Mouse (Mus musculus): ENCODE measurements around the gene D430042O09Rik. TPM values are rescaled to one million over a fixed set of nuclear protein-coding genes. Genes with fewer than 3 reads are reported as not detected.

The D430042O09Rik gene
- polyA plus RNA-seq, 1 experiment from 2014 or later, result 1.5 TPM

DNA sequence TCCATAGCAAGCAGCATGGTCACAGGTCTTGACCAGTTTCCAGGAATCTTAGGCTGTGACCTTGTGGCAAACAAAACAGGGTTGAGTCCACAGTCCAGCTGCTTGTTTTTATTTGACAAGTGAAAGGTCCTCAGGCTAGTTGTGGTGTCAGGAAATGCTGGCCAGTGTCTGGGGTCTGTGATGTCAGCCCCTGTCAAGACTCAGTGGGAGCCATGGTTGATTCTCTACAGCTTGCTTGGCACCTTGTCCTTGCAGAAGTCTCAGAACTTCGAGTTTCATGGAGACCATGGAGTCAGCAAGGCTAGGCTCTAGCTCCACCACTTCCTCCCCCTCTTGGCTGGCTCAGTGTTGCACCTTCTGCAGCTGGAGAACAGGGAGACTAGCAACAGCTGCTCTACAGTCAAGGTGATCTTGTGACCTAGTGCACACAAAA lies 33.6 kb downstream of the D430042O09Rik start:
- Histone ChIP-seq H3K27ac (no peak overlapping the region), H3K27me3 (no peaks in the 10 kb centered on the region), H3K4me2 (no peak overlapping the region), H3K9ac (no peak overlapping the region), H3K4me3 (replicated peaks) (no peak overlapping the region), H3K4me1 (replicated peaks) (peaks cover 7% of the 10 kb centered on the region), H3K9me3 (replicated peaks) (no peaks in the 10 kb centered on the region), H3K36me3 (no peaks in the 10 kb centered on the region)
- 25% methylated on average over 1 of the region's 1 CpGs for WGBS (ENCODE audit: insufficient replicate concordance)
- ATAC-seq (ENCODE audit: low read depth) (no peak), DNase-seq (no peak)

DNA sequence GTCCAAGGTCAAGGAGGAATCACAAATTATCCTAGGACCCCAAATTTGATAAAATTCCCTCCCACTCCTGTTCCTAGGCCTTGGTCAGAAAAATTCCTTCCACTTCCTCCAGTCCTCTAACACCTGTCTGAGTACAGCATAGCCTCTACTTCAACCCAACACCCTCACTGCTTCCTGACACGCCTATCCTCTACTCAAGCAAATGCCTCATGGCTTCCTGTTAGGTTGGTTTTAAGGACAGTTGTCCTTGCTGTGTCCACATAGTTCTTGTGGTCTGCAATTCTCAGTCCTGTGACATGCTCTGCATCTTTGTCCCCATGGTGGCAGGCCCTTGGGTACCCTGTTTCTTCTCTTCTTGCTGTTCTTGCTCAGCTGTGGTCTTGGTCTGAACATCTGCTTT lies 37.1 kb downstream of the D430042O09Rik start:
- peaks cover 18% of the 10 kb centered on the region for H3K4me1 ChIP-seq (replicated peaks)
- 48% methylated on average over 1 of the region's 1 CpGs for WGBS (ENCODE audit: insufficient replicate concordance)
- H3K4me2 ChIP-seq, result no peak overlapping the region
- H3K27me3 ChIP-seq, result no peaks in the 10 kb centered on the region
- H3K36me3 ChIP-seq, result no peaks in the 10 kb centered on the region
- ATAC-seq (ENCODE audit: low read depth) (no peak), DNase-seq (no peak)
- H3K4me3 ChIP-seq (replicated peaks), result no peak overlapping the region
- no peak overlapping the region for H3K9ac ChIP-seq
- H3K27ac ChIP-seq, result no peak overlapping the region
- no peaks in the 10 kb centered on the region for H3K9me3 ChIP-seq (replicated peaks)

GRCm38 (mm10) chr7:125746621-125747315 lies 39.1 kb downstream of the D430042O09Rik start:
- Histone ChIP-seq H3K27me3 (no peaks in the 10 kb centered on the region), H3K4me2 (no peak overlapping the region), H3K4me1 (replicated peaks) (peaks cover 13% of the 10 kb centered on the region), H3K9me3 (replicated peaks) (no peaks in the 10 kb centered on the region), H3K4me3 (replicated peaks) (no peak overlapping the region), H3K27ac (no peak overlapping the region), H3K36me3 (no peaks in the 10 kb centered on the region), H3K9ac (no peak overlapping the region)
- ATAC-seq (ENCODE audit: low read depth) (peak; percentile 60), DNase-seq (peak; percentile 3)
- WGBS (ENCODE audit: insufficient replicate concordance), result 53% methylated on average over 2 of the region's 2 CpGs

DNA sequence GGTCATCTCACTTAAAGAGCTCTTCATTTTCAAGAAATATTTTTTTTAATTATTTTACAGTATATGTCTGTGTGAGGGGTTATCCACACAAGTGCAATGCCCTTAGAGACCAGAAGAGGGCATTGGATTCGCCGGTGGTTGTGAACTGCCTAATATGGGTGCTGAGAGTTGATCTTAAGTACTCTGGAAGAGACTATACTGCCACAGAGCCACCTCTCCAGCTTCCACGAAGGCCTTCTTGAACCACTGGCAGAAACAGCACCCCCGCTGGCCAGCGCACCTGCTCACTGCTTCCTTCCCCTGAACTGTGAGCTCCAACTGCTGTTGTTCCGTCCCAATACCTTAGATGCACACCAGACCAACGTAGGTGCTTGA lies 39.6 kb downstream of the D430042O09Rik start:
- Histone ChIP-seq H3K9me3 (replicated peaks) (no peaks in the 10 kb centered on the region), H3K36me3 (no peaks in the 10 kb centered on the region), H3K9ac (no peak overlapping the region), H3K27me3 (no peaks in the 10 kb centered on the region), H3K27ac (no peak overlapping the region), H3K4me3 (replicated peaks) (no peak overlapping the region), H3K4me2 (no peak overlapping the region), H3K4me1 (replicated peaks) (peaks cover 13% of the 10 kb centered on the region)
- 49% methylated on average over 7 of the region's 7 CpGs for WGBS (ENCODE audit: insufficient replicate concordance)
- no peak for ATAC-seq (ENCODE audit: low read depth)
- DNase-seq, result no peak

GRCm38 (mm10) chr7:125748186-125748585 lies 40.5 kb downstream of the D430042O09Rik start:
- H3K9ac ChIP-seq, result no peak overlapping the region
- DNase-seq (no peak), ATAC-seq (ENCODE audit: low read depth) (no peak)
- H3K4me1 ChIP-seq (replicated peaks), result peaks cover 13% of the 10 kb centered on the region
- WGBS (ENCODE audit: insufficient replicate concordance), result 53% methylated on average over 3 of the region's 3 CpGs
- H3K4me3 ChIP-seq (replicated peaks), result no peak overlapping the region
- H3K9me3 ChIP-seq (replicated peaks), result no peaks in the 10 kb centered on the region
- H3K27ac ChIP-seq, result no peak overlapping the region
- no peak overlapping the region for H3K4me2 ChIP-seq
- H3K36me3 ChIP-seq, result no peaks in the 10 kb centered on the region
- no peaks in the 10 kb centered on the region for H3K27me3 ChIP-seq

DNA sequence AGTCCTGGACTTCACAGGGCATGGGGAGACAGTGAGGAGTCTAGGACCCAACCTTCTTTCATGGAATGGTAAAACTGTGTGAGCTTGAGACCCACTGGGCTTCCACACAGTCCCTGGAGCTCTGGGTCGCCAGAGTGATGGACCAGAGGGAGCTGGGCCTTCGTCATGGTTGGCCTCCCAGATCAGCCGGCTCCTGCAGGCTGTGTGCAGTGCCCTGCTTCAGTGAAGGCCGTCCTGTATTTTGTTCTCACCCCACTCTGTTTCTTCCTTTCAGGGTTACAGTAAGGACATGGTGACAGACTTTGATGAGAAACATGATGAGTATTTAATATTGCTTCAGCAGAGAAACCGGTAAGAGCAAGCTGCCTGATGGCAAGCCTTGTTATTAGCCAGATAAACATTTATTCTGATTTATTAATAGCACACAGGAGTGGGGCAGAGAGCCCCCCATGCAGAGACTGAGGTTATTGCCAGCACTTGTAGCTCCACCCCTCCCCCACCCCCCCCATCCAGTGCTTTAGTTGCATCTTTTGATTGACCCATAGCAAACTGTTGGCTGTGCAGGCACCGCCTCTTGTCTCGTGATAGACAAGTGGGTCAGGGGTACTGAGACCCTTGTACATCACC lies 45.1 kb downstream of the D430042O09Rik start:
- 72% methylated on average over 7 of the region's 7 CpGs for WGBS (ENCODE audit: insufficient replicate concordance)
- no peaks in the 10 kb centered on the region for H3K27me3 ChIP-seq
- no peaks in the 10 kb centered on the region for H3K36me3 ChIP-seq
- H3K9ac ChIP-seq, result no peak overlapping the region
- H3K9me3 ChIP-seq (replicated peaks), result no peaks in the 10 kb centered on the region
- no peak overlapping the region for H3K4me2 ChIP-seq
- no peak for DNase-seq
- H3K27ac ChIP-seq, result no peak overlapping the region
- peaks cover 6% of the 10 kb centered on the region; the same call in 1 of the 2 replicates for H3K4me1 ChIP-seq (replicated peaks)
- H3K4me3 ChIP-seq (replicated peaks), result no peak overlapping the region
- no peak for ATAC-seq (ENCODE audit: low read depth)

DNA sequence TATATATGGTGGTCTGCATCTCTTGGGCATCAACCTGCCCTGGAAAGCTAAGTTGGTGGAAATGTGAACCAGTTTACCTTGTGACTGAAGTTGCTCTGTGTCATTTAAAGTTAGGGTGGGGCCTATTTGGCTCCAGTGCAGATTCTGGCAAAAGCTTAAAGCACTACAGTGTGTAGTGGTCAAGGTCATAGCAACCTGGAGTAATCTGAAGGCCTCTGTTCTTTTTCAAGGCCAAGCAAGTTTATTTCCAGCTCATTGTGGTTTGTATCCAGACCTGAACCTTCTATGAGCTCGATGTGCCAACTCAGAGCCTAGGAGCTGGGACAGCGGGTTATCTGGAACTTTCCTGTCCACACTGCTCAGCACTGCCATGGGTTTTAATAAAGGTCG lies 45.6 kb downstream of the D430042O09Rik start:
- DNase-seq (no peak), ATAC-seq (ENCODE audit: low read depth) (no peak)
- WGBS (ENCODE audit: insufficient replicate concordance), result 67% methylated on average over 3 of the region's 3 CpGs
- Histone ChIP-seq H3K27ac (no peak overlapping the region), H3K9ac (no peak overlapping the region), H3K36me3 (no peaks in the 10 kb centered on the region), H3K9me3 (replicated peaks) (no peaks in the 10 kb centered on the region), H3K27me3 (no peaks in the 10 kb centered on the region), H3K4me2 (no peak overlapping the region), H3K4me3 (replicated peaks) (no peak overlapping the region), H3K4me1 (replicated peaks) (peaks cover 6% of the 10 kb centered on the region; the same call in 1 of the 2 replicates)

DNA sequence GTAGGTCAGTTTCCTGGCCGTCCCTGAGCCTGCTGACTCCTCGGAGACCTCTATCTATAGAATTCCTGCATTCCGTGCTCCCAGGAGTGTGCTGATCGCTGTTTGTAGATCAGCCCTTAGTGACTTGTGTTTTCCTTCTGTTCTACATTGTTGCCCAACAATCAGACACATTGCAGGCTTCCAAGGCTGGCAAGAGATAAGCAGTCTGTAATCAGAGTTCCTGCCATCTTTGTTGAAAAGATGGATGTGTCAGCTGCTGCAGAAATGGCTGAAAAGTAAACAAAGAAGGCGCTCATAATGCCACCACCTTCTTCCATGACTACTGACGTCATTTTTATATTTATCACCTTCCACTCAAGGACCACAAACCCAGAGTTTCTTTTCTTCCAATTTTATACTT lies 49.1 kb downstream of the D430042O09Rik start:
- H3K9me3 ChIP-seq (replicated peaks), result no peaks in the 10 kb centered on the region
- H3K27ac ChIP-seq, result no peak overlapping the region
- H3K36me3 ChIP-seq, result no peaks in the 10 kb centered on the region
- H3K4me1 ChIP-seq (replicated peaks), result peaks cover 6% of the 10 kb centered on the region; the same call in 1 of the 2 replicates
- WGBS (ENCODE audit: insufficient replicate concordance), result 43% methylated on average over 6 of the region's 6 CpGs
- ATAC-seq (ENCODE audit: low read depth), result no peak
- no peak overlapping the region for H3K4me2 ChIP-seq
- H3K9ac ChIP-seq, result no peak overlapping the region
- DNase-seq, result no peak
- no peak overlapping the region for H3K4me3 ChIP-seq (replicated peaks)
- H3K27me3 ChIP-seq, result no peaks in the 10 kb centered on the region

DNA sequence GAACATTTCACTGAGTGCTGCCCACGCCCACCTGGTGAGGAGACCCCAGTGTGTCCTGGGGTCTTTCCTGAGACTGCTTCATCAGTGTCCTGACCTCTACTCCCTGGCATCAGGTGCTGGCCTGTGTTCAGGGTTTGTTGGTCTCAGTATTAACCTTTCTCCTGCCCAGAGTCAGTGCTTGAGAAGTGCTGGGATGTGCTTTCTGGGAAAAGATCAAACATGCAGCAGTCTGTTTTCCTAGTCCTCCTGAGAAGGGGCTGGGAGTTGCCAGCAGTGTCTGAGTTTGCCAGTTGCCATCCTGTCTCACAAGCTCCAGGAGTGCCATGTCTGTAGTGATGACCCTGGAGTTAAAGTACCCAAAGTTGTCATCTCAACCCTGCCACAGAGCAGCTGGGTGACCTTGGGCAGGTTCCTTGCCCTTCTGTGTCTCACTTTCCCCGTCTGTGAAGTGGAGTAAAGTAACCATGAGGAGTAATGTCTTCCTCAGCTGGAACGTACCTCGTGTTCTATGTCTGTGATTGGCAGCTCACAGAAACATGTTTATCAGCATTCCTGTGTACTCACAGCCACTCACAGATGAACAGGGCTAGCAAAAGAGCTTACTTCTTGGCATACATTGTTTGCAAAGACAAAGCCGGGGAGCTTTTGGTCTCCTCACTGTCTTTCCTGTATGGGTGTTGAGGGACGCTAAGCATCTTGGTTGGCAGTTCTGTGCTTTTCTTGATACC lies 50.4 kb downstream of the D430042O09Rik start:
- no peak for DNase-seq
- Histone ChIP-seq H3K4me2 (no peak overlapping the region), H3K4me3 (replicated peaks) (no peak overlapping the region), H3K27me3 (no peaks in the 10 kb centered on the region), H3K9ac (no peak overlapping the region), H3K4me1 (replicated peaks) (peaks cover 6% of the 10 kb centered on the region; the same call in 1 of the 2 replicates), H3K36me3 (0 out of 2 replicates have a peak, but pooled peaks cover 6% of the 10 kb centered on the region), H3K9me3 (replicated peaks) (no peaks in the 10 kb centered on the region), H3K27ac (no peak overlapping the region)
- 68% methylated on average over 6 of the region's 6 CpGs for WGBS (ENCODE audit: insufficient replicate concordance)
- ATAC-seq (ENCODE audit: low read depth), result no peak

DNA sequence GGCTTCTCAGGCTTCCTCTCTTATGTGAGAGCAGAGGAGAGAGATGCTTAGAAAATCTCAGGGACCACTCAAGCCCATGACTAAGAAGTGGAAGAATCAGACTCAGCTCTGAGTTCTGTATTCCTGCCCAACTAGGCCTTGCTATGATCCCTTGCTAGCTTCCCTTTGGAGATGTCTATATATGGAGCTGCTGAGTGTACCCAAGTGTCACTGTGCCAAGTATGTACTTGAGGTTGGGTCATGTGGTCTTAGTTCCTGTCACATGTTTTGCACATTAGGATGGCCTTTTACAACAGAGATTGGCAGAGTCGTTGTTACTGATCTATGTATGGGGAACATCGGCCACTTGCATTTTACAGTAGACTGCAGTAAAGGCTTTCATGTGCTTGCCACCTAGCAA lies 54.6 kb downstream of the D430042O09Rik start:
- DNase-seq, result no peak
- H3K27ac ChIP-seq, result no peak overlapping the region

More for the DNA sequence above, 54.6 kb downstream of the D430042O09Rik start:
- Histone ChIP-seq H3K9me3 (replicated peaks) (no peaks in the 10 kb centered on the region), H3K4me3 (replicated peaks) (no peak overlapping the region), H3K27me3 (no peaks in the 10 kb centered on the region), H3K36me3 (0 out of 2 replicates have a peak, but pooled peaks cover 6% of the 10 kb centered on the region), H3K9ac (no peak overlapping the region), H3K4me2 (no peak overlapping the region), H3K4me1 (replicated peaks) (no peaks in the 10 kb centered on the region)
- ATAC-seq (ENCODE audit: low read depth), result no peak
- WGBS (ENCODE audit: insufficient replicate concordance), result 69% methylated on average over 2 of the region's 2 CpGs

Data from liver, embryonic 13.5 days (tissue).